Mouse (Mus musculus): ENCODE measurements around the gene Unc13d.
A peak's percentile ranks its signal among the peaks of the same experiment; 100 is the strongest.

GRCm38 (mm10) chr11:116086258-116087193 is 8.8 kb upstream of the Unc13d start, which contains the start of gene Wbp2:
- TF ChIP-seq POLR2A (IDR thresholded peaks at IDR 0.05; ENCODE audit: extremely low read depth, insufficient read depth, low read length): peak; percentile 93
- TF ChIP-seq CTCF (IDR thresholded peaks at IDR 0.05; ENCODE audit: extremely low read depth, insufficient read depth, low read length): no peak

Data from cortical plate, adult 2 months (tissue).